Mouse (Mus musculus): ENCODE data around the gene Coq10a. TPM values are rescaled to one million over a fixed set of nuclear protein-coding genes. Genes with fewer than 3 reads are reported as not detected.

Gene Coq10a
- polyA plus RNA-seq, 1 experiment = 22.9 TPM

DNA sequence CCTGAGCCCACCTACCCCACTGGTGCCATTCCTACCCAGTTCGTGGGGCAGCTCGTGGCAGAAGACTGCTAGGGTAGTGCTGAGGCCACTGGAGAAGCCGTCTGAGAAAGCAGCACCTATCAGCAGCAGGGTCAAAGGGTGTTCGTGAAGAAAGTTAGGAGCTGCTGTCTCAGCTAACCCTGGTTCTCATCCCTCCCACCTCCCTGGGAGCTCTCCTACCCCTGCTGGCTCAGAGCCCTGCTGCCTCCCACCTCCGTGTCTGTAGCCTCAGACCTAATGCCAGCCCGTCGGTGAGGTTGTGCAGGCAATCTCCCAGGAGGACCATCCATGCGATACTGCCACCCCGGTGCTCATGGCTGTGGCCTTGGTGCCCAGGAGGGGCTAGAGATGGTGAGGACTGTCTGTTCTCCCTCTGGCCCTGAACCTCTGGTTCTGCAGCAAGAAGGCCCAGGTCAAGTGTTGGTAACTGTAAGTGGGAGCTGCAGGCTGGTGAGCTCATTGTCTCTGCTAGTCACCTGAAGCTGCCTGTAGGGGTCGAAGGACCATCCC is 28.0 kb upstream of the Coq10a start:
- Histone ChIP-seq H3K4me3 (replicated peaks; ENCODE audit: control insufficient read depth, low read depth, low read length) (no peak overlapping the region), H3K27ac (ENCODE audit: control insufficient read depth, insufficient read depth, low read depth, low read length, poor library complexity) (no peak overlapping the region), H3K4me1 (ENCODE audit: control insufficient read depth, insufficient read depth, low read length) (no peaks in the 10 kb centered on the region)
- no peak for TF ChIP-seq CTCF (IDR thresholded peaks at IDR 0.05; ENCODE audit: control insufficient read depth, insufficient read depth, low read length)
- no peak for TF ChIP-seq POLR2A (IDR thresholded peaks at IDR 0.05; ENCODE audit: borderline replicate concordance, control insufficient read depth, low read depth, low read length)
- WGBS = 81% methylated on average over 10 of the region's 10 CpGs

DNA sequence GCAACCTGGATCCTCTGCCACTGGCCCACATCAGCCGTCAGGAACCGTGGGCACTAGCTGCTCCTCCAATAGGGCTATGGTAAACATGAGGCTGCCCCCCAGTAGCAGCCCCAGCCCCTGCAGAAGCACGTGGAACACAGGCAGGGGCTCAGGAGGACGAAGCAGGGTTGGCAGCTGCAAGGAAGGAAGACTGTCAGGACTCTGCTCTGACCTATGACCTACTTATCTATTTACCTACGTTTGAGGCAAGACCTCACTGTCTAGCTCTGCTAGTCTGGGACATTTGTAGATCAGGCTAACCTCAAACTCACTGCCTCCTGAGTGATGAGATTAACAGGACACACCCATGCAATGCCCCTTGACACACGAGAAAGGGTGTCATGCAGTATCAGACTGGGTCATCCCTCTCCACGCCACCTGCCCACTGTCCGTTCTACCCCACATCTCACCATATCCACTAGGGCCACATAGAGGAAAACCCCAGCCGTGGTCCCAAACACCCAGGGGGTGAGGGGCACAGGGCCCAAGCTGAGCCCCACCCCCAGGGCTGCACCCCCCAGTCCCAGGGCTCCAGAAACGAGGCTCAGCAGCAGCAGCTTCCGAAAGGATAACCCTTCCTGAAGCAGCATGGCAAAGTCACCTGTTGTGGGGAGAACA is 27.3 kb upstream of the Coq10a start:
- H3K4me3 ChIP-seq (replicated peaks; ENCODE audit: control insufficient read depth, low read depth, low read length) = no peak overlapping the region
- H3K4me1 ChIP-seq (ENCODE audit: control insufficient read depth, insufficient read depth, low read length) = no peaks in the 10 kb centered on the region
- 71% methylated on average over 11 of the region's 11 CpGs for WGBS
- no peak for TF ChIP-seq POLR2A (IDR thresholded peaks at IDR 0.05; ENCODE audit: borderline replicate concordance, control insufficient read depth, low read depth, low read length)
- no peak for TF ChIP-seq CTCF (IDR thresholded peaks at IDR 0.05; ENCODE audit: control insufficient read depth, insufficient read depth, low read length)
- H3K27ac ChIP-seq (ENCODE audit: control insufficient read depth, insufficient read depth, low read depth, low read length, poor library complexity) = no peak overlapping the region

DNA sequence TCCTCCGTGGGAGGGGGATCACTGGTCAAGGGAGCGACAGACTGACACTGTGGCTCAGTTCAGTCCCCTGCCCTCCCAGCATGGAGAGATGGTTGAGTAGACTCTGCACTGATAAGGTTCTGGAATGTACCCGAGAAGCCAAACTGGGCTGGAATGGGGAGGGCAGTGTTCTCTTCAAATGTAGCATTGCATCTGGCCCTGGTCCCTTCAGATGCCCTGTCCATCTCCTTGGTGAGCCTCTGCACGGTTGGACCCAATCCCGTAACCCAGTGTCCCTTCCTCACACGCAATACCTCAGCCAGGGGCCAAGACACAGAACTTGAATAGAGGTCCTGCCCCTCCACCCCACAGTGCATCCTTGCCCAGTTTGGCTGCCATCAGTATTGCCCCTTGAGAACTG is 23.1 kb upstream of the Coq10a start:
- no peak for TF ChIP-seq CTCF (IDR thresholded peaks at IDR 0.05; ENCODE audit: control insufficient read depth, insufficient read depth, low read length)
- TF ChIP-seq POLR2A (IDR thresholded peaks at IDR 0.05; ENCODE audit: borderline replicate concordance, control insufficient read depth, low read depth, low read length) = no peak
- H3K4me3 ChIP-seq (replicated peaks; ENCODE audit: control insufficient read depth, low read depth, low read length) = no peak overlapping the region
- H3K4me1 ChIP-seq (ENCODE audit: control insufficient read depth, insufficient read depth, low read length) = no peaks in the 10 kb centered on the region
- 86% methylated on average over 6 of the region's 6 CpGs for WGBS
- H3K27ac ChIP-seq (ENCODE audit: control insufficient read depth, insufficient read depth, low read depth, low read length, poor library complexity) = no peak overlapping the region

DNA sequence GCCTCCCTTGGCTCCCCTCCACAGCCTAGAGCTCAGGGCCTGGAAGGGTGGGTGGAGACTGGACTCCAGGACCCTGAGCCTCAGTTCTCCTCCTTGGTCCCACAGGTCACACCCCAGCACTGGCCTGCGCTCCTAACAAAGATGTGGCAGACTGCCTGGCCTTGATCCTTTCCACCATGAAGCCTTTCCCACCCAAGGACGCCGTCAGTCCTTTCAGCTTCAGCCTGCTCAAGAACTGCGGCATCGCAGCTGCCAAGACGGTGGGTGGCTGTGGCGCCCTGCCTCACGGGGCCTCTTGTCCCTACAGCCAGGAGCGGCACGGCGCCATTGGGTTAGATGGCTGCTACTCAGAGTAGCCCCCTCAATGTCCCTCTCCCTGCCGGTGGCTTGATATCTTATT is 21.6 kb upstream of the Coq10a start:
- TF ChIP-seq CTCF (IDR thresholded peaks at IDR 0.05; ENCODE audit: control insufficient read depth, insufficient read depth, low read length) (no peak), POLR2A (IDR thresholded peaks at IDR 0.05; ENCODE audit: borderline replicate concordance, control insufficient read depth, low read depth, low read length) (no peak)
- 94% methylated on average over 12 of the region's 12 CpGs for WGBS
- H3K4me3 ChIP-seq (replicated peaks; ENCODE audit: control insufficient read depth, low read depth, low read length) = no peak overlapping the region
- no peaks in the 10 kb centered on the region for H3K4me1 ChIP-seq (ENCODE audit: control insufficient read depth, insufficient read depth, low read length)
- no peak overlapping the region for H3K27ac ChIP-seq (ENCODE audit: control insufficient read depth, insufficient read depth, low read depth, low read length, poor library complexity)

DNA sequence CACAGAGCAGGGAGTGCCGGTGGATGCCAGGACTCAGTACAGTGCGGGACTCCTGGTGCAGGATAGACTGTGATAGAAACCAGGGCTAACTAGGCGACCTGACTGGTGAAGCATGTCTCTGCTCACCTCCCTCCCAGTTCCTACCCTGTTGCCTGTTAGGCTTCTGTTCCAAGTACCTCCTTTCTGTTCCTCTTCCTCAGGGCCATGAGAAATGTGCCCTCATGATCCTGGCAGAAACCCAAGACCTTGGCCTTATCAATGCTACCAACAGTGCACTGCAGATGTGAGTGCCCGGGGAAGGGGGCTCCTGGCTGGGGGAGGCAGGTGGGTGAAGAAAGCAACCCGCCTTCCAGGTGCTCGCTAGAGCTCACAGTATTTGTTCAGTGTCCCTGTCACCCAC is 20.8 kb upstream of the Coq10a start:
- no peak overlapping the region for H3K27ac ChIP-seq (ENCODE audit: control insufficient read depth, insufficient read depth, low read depth, low read length, poor library complexity)
- no peaks in the 10 kb centered on the region for H3K4me1 ChIP-seq (ENCODE audit: control insufficient read depth, insufficient read depth, low read length)
- no peak overlapping the region for H3K4me3 ChIP-seq (replicated peaks; ENCODE audit: control insufficient read depth, low read depth, low read length)
- 63% methylated on average over 6 of the region's 6 CpGs for WGBS
- no peak for TF ChIP-seq CTCF (IDR thresholded peaks at IDR 0.05; ENCODE audit: control insufficient read depth, insufficient read depth, low read length)
- TF ChIP-seq POLR2A (IDR thresholded peaks at IDR 0.05; ENCODE audit: borderline replicate concordance, control insufficient read depth, low read depth, low read length) = no peak

DNA sequence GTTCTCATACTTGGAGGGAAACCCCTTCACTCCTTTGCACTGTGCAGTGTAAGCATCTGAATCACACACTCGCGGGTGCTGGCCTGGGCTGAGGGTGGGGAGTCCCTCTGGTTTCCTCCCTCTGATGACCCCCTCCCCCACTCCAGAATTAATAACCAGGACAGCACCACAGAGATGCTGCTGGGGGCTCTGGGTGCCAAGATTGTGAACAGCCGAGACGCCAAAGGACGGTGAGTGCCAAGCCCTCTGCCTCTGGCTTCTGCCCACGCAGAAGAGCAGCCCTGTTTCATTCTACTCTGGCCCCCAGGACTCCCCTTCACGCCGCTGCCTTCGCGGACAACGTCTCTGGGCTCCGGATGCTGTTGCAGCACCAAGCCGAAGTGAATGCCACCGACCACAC is 20.1 kb upstream of the Coq10a start:
- TF ChIP-seq POLR2A (IDR thresholded peaks at IDR 0.05; ENCODE audit: borderline replicate concordance, control insufficient read depth, low read depth, low read length) (no peak), CTCF (IDR thresholded peaks at IDR 0.05; ENCODE audit: control insufficient read depth, insufficient read depth, low read length) (no peak)
- H3K4me1 ChIP-seq (ENCODE audit: control insufficient read depth, insufficient read depth, low read length) = no peaks in the 10 kb centered on the region
- no peak overlapping the region for H3K4me3 ChIP-seq (replicated peaks; ENCODE audit: control insufficient read depth, low read depth, low read length)
- no peak overlapping the region; the same call in 1 of the 2 replicates for H3K27ac ChIP-seq (ENCODE audit: control insufficient read depth, insufficient read depth, low read depth, low read length, poor library complexity)
- 87% methylated on average over 14 of the region's 14 CpGs for WGBS

DNA sequence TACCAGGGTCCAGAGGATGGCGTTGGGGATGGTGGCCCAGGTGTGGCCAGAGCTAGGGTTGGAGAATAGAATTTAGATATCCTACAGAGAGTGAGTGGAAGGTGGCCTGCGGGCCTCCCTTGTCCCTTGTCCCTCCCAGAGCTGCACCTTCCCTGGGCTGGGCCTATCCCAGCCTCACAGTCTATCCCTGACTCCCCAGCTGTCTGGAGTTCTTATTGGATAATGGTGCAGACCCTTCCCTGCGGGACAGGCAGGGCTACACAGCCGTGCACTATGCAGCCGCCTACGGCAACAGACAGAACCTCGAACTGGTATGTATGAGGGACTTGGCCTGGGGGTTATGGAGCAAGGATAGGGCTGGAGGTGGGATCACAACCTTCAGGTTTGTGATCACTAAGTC is 17.1 kb upstream of the Coq10a start:
- no peak overlapping the region for H3K4me3 ChIP-seq (replicated peaks; ENCODE audit: control insufficient read depth, low read depth, low read length)
- TF ChIP-seq CTCF (IDR thresholded peaks at IDR 0.05; ENCODE audit: control insufficient read depth, insufficient read depth, low read length) = no peak
- no peak for TF ChIP-seq POLR2A (IDR thresholded peaks at IDR 0.05; ENCODE audit: borderline replicate concordance, control insufficient read depth, low read depth, low read length)
- 92% methylated on average over 7 of the region's 7 CpGs for WGBS
- H3K4me1 ChIP-seq (ENCODE audit: control insufficient read depth, insufficient read depth, low read length) = no peaks in the 10 kb centered on the region
- H3K27ac ChIP-seq (ENCODE audit: control insufficient read depth, insufficient read depth, low read depth, low read length, poor library complexity) = no peak overlapping the region

DNA sequence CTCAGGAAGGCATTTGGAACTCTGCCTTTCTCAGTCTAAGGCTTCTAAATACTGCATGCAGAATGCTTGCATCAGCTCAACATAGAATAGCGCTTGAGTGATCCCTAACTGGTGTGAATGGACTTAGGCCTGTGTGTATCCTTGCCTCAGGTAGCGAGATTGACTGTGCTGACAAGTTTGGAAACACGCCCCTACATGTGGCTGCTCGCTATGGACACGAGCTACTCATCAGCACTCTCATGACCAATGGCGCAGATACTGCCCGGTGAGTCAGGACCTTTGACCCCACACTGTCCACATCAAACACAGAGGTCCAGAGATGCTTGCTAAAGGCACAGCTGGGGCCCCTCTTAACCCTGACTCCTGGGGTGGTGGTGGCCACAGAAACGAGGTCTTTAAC is 13.7 kb upstream of the Coq10a start:
- Histone ChIP-seq H3K4me1 (ENCODE audit: control insufficient read depth, insufficient read depth, low read length) (peaks cover 1% of the 10 kb centered on the region; the same call in 1 of the 2 replicates), H3K27ac (ENCODE audit: control insufficient read depth, insufficient read depth, low read depth, low read length, poor library complexity) (no peak overlapping the region), H3K4me3 (replicated peaks; ENCODE audit: control insufficient read depth, low read depth, low read length) (no peak overlapping the region)
- WGBS = 88% methylated on average over 8 of the region's 8 CpGs
- TF ChIP-seq POLR2A (IDR thresholded peaks at IDR 0.05; ENCODE audit: borderline replicate concordance, control insufficient read depth, low read depth, low read length) = no peak
- no peak for TF ChIP-seq CTCF (IDR thresholded peaks at IDR 0.05; ENCODE audit: control insufficient read depth, insufficient read depth, low read length)
